Mouse (Mus musculus) embryonic facial prominence, embryonic 11.5 days (tissue): ENCODE data around the gene Pmel. TPM values are rescaled to one million over a fixed set of nuclear protein-coding genes. Genes with fewer than 3 reads are reported as not detected.
A peak's percentile ranks its signal among the peaks of the same experiment; 100 is the strongest.

Experiments
- ATAC-seq: fragments of 200-750 bp; cut with Nextera tagmentation; replicated peaks from 2 replicates; pipeline ENCODE4 v1.8.0; 2017; ENCODE audit warnings: low read depth; ENCODE audit not compliant: insufficient number of reproducible peaks, low FRiP score, low TSS enrichment
- DNase-seq: peaks from one replicate; pipeline ENCODE4 v3.0.0-alpha.2; 2015; ENCODE audit warnings: low spot score
- H3K27ac ChIP-seq: fragments of 300-500 bp; sonication (generic); replicated peaks from 2 replicates; pipeline ENCODE4 v1.5.1; 2014; ENCODE audit warnings: mild to moderate bottlenecking, low read depth, low read length, control low read depth
- H3K27me3 ChIP-seq: fragments of 300-500 bp; sonication (generic); 2 replicates; pipeline ENCODE4 v1.6.1; 2014; ENCODE audit warnings: mild to moderate bottlenecking, low read length, moderate library complexity, mixed read lengths; ENCODE audit not compliant: control insufficient read depth, insufficient read depth
- H3K36me3 ChIP-seq: fragments of 300-500 bp; sonication (generic); replicated peaks from 2 replicates; pipeline ENCODE4 v1.6.1; 2014; ENCODE audit warnings: low read depth, mild to moderate bottlenecking, low read length, moderate library complexity, mixed read lengths; ENCODE audit not compliant: control insufficient read depth, insufficient read depth
- H3K4me1 ChIP-seq: fragments of 300-500 bp; sonication (generic); 2 replicates; pipeline ENCODE4 v1.6.1; 2014; ENCODE audit warnings: low read length, mixed read lengths; ENCODE audit not compliant: control insufficient read depth, insufficient read depth
- H3K4me2 ChIP-seq: fragments of 300-500 bp; sonication (generic); 2 replicates; pipeline ENCODE4 v1.6.1; 2014; ENCODE audit warnings: low read depth, mild to moderate bottlenecking, control low read depth, low read length, moderate library complexity
- H3K4me3 ChIP-seq: fragments of 300-500 bp; sonication (generic); 2 replicates; pipeline ENCODE4 v1.5.1; 2014; ENCODE audit warnings: low read depth, low read length, control low read depth
- H3K9ac ChIP-seq: fragments of 300-500 bp; sonication (generic); replicated peaks from 2 replicates; pipeline ENCODE4 v1.6.1; 2014; ENCODE audit warnings: mild to moderate bottlenecking, control low read depth, low read length
- H3K9me3 ChIP-seq: fragments of 300-500 bp; sonication (generic); replicated peaks from 2 replicates; pipeline ENCODE4 v1.6.1; 2016; ENCODE audit warnings: mild to moderate bottlenecking, low read length, inconsistent platforms, mixed read lengths; ENCODE audit not compliant: control insufficient read depth
- WGBS: fragments of 180-500 bp; shearing (Covaris S2); extraction: QIAGEN DNeasy Blood & Tissue Kit; methylation state at CpG from one replicate; pipeline ENCODE4 v1.1.7; 2014; 5-methylcytosine and 5-hydroxymethylcytosine counted together
- polyA plus RNA-seq: library from polyadenylated mRNA; unstranded; fragments of >200 nt; fragmentation: Nextera tagmentation; extraction: Ambion mirVana; gene quantifications from 2 replicates; pipeline ENCODE4 v1.2.1, GENCODE M21; 2014

Gene Pmel
- 28.7 and 68.1 TPM in 2 replicates for polyA plus RNA-seq

GRCm38 (mm10) chr10:128703895-128704294 lies at the start of gene Pmel:
Pmel (plus strand) TSS chr10:128704195.
- 15% methylated on average over 4 of the region's 4 CpGs for WGBS
- peaks cover 2% of the 10 kb centered on the region; the same call in 1 of the 2 replicates for H3K4me1 ChIP-seq
- ATAC-seq (no peak), DNase-seq (no peak)
- peak within 1 kb of the TSS; percentile 80 for H3K9ac ChIP-seq
- no peaks in the 10 kb centered on the region for H3K27me3 ChIP-seq
- H3K4me2 ChIP-seq: peak within 1 kb of the TSS; percentile 63
- H3K36me3 ChIP-seq: no peaks in the 10 kb centered on the region; the same call in none of the 2 replicates
- peak within 1 kb of the TSS; percentile 82 for H3K4me3 ChIP-seq
- H3K9me3 ChIP-seq: no peaks in the 10 kb centered on the region
- peak within 1 kb of the TSS; percentile 88 for H3K27ac ChIP-seq

- Histone ChIP-seq H3K36me3 (no peaks in the 10 kb centered on the region), H3K4me2 (no peak overlapping the region), H3K4me3 (no peak overlapping the region), H3K9me3 (no peaks in the 10 kb centered on the region), H3K9ac (no peak overlapping the region), H3K4me1 (no peaks in the 10 kb centered on the region), H3K27me3 (no peaks in the 10 kb centered on the region), H3K27ac (no peak overlapping the region)
- no peak for ATAC-seq
- 77% methylated on average over 3 of the region's 3 CpGs for WGBS
- no peak for DNase-seq
These were observed 48.7 kb upstream of the Pmel start for GRCm38 (mm10) chr10:128655254-128655653.

- H3K4me1 ChIP-seq: no peaks in the 10 kb centered on the region
- ATAC-seq: no peak
These were observed 47.3 kb upstream of the Pmel start for GRCm38 (mm10) chr10:128656731-128657130.

GRCm38 (mm10) chr10:128657844-128658243 lies 46.2 kb upstream of the Pmel start:
- no peak overlapping the region for H3K4me3 ChIP-seq
- ATAC-seq: no peak
- WGBS: 56% methylated on average over 9 of the region's 9 CpGs
- no peak overlapping the region for H3K27ac ChIP-seq
- no peak overlapping the region for H3K9ac ChIP-seq
- H3K4me1 ChIP-seq: no peaks in the 10 kb centered on the region
- DNase-seq: no peak
- H3K9me3 ChIP-seq: no peaks in the 10 kb centered on the region
- H3K36me3 ChIP-seq: no peaks in the 10 kb centered on the region
- H3K4me2 ChIP-seq: no peak overlapping the region
- no peaks in the 10 kb centered on the region for H3K27me3 ChIP-seq

More at GRCm38 (mm10) chr10:128656731-128657130, 47.3 kb upstream of the Pmel start:
- H3K9me3 ChIP-seq: no peaks in the 10 kb centered on the region
- no peak overlapping the region for H3K27ac ChIP-seq
- WGBS: 71% methylated on average over 1 of the region's 1 CpGs
- H3K4me2 ChIP-seq: no peak overlapping the region
- H3K9ac ChIP-seq: no peak overlapping the region
- H3K27me3 ChIP-seq: no peaks in the 10 kb centered on the region
- no peaks in the 10 kb centered on the region for H3K36me3 ChIP-seq
- no peak for DNase-seq
- no peak overlapping the region for H3K4me3 ChIP-seq

- 59% methylated on average over 9 of the region's 9 CpGs for WGBS
- no peak overlapping the region for H3K4me3 ChIP-seq
- no peaks in the 10 kb centered on the region for H3K36me3 ChIP-seq
- DNase-seq: no peak
- H3K4me2 ChIP-seq: no peak overlapping the region
- H3K9ac ChIP-seq: no peak overlapping the region
- no peaks in the 10 kb centered on the region for H3K27me3 ChIP-seq
- H3K4me1 ChIP-seq: no peaks in the 10 kb centered on the region
- H3K9me3 ChIP-seq: no peaks in the 10 kb centered on the region
- no peak overlapping the region for H3K27ac ChIP-seq
- ATAC-seq: no peak
These were observed 44.5 kb upstream of the Pmel start for GRCm38 (mm10) chr10:128659490-128659889.

- Histone ChIP-seq H3K27me3 (no peaks in the 10 kb centered on the region), H3K27ac (no peak overlapping the region), H3K4me1 (no peaks in the 10 kb centered on the region), H3K9ac (no peak overlapping the region), H3K9me3 (no peaks in the 10 kb centered on the region), H3K4me3 (no peak overlapping the region), H3K36me3 (no peaks in the 10 kb centered on the region), H3K4me2 (no peak overlapping the region)
- ATAC-seq: no peak
- DNase-seq: no peak
These were observed 41.5 kb upstream of the Pmel start for GRCm38 (mm10) chr10:128662465-128662864.

GRCm38 (mm10) chr10:128663441-128664220 lies 40.4 kb upstream of the Pmel start:
- Histone ChIP-seq H3K4me1 (no peaks in the 10 kb centered on the region; the same call in 1 of the 2 replicates), H3K4me3 (no peak overlapping the region), H3K9me3 (no peaks in the 10 kb centered on the region), H3K27me3 (no peaks in the 10 kb centered on the region), H3K27ac (no peak overlapping the region), H3K4me2 (no peak overlapping the region), H3K36me3 (no peaks in the 10 kb centered on the region), H3K9ac (no peak overlapping the region)
- no peak for ATAC-seq
- WGBS: 63% methylated on average over 5 of the region's 5 CpGs
- no peak for DNase-seq

GRCm38 (mm10) chr10:128664808-128665207 lies 39.2 kb upstream of the Pmel start:
- no peak for ATAC-seq
- no peaks in the 10 kb centered on the region for H3K27me3 ChIP-seq

More at GRCm38 (mm10) chr10:128664808-128665207, 39.2 kb upstream of the Pmel start:
- no peaks in the 10 kb centered on the region; the same call in 1 of the 2 replicates for H3K4me1 ChIP-seq
- H3K36me3 ChIP-seq: no peaks in the 10 kb centered on the region
- no peak for DNase-seq
- H3K4me2 ChIP-seq: no peak overlapping the region
- no peaks in the 10 kb centered on the region for H3K9me3 ChIP-seq
- H3K4me3 ChIP-seq: no peak overlapping the region
- H3K9ac ChIP-seq: no peak overlapping the region
- H3K27ac ChIP-seq: no peak overlapping the region
- 70% methylated on average over 3 of the region's 3 CpGs for WGBS
